Mouse (Mus musculus): ENCODE measurements at regions not wholly inside any gene's neighbourhood (a gene's known extent, or its start where the extent isn't known, plus 50 kb on each side); places are given as distances from the start of the nearest gene placed in this dataset.

- no peak for TF ChIP-seq CTCF (IDR thresholded peaks at IDR 0.05; ENCODE audit: borderline replicate concordance, insufficient read depth, low read length)
- no peak for TF ChIP-seq POLR2A (IDR thresholded peaks at IDR 0.05; ENCODE audit: low read depth, low read length)
Measured at GRCm38 (mm10) chr19:14389881-14390837, 207.7 kb downstream of the Tle4 start.
